Mouse (Mus musculus) midbrain, embryonic 16.5 days (tissue): ENCODE results near the gene Ghdc. TPM values are rescaled to one million over a fixed set of nuclear protein-coding genes. Genes with fewer than 3 reads are reported as not detected.

Source experiments
- ATAC-seq: fragments of 200-750 bp; cut with Nextera tagmentation; 2 replicates; pipeline ENCODE4 v1.8.0; 2017; ENCODE audit warnings: moderate TSS enrichment
- H3K27ac ChIP-seq: fragments of 300-500 bp; sonication (generic); 2 replicates; pipeline ENCODE4 v1.5.1; 2014; ENCODE audit warnings: mild to moderate bottlenecking, low read length, mixed read lengths
- H3K27me3 ChIP-seq: fragments of 300-500 bp; sonication (generic); 2 replicates; pipeline ENCODE4 v1.6.1; 2014; ENCODE audit warnings: low read depth, low read length, mixed read lengths; ENCODE audit not compliant: control insufficient read depth, insufficient read depth
- H3K36me3 ChIP-seq: fragments of 300-500 bp; sonication (generic); 2 replicates; pipeline ENCODE4 v1.6.1; 2014; ENCODE audit warnings: mild to moderate bottlenecking, low read length, moderate library complexity, mixed read lengths; ENCODE audit not compliant: control insufficient read depth, insufficient read depth
- H3K4me1 ChIP-seq: fragments of 300-500 bp; sonication (generic); 2 replicates; pipeline ENCODE4 v1.6.1; 2014; ENCODE audit warnings: mild to moderate bottlenecking, low read length, mixed read lengths; ENCODE audit not compliant: control insufficient read depth, insufficient read depth
- H3K4me2 ChIP-seq: fragments of 300-500 bp; sonication (generic); 2 replicates; pipeline ENCODE4 v1.6.1; 2014; ENCODE audit warnings: mild to moderate bottlenecking, low read length, mixed read lengths
- H3K4me3 ChIP-seq: fragments of 300-500 bp; sonication (generic); 2 replicates; pipeline ENCODE4 v1.5.1; 2014; ENCODE audit warnings: low read depth, mild to moderate bottlenecking, low read length, moderate library complexity, mixed read lengths
- H3K9ac ChIP-seq: fragments of 300-500 bp; sonication (generic); 2 replicates; pipeline ENCODE4 v1.6.1; 2014; ENCODE audit warnings: low read depth, low read length, mixed read lengths
- H3K9me3 ChIP-seq: fragments of 300-500 bp; sonication (generic); replicated peaks from 2 replicates; pipeline ENCODE4 v1.6.1; 2014; ENCODE audit warnings: mild to moderate bottlenecking, low read length, mixed read lengths; ENCODE audit not compliant: control insufficient read depth, poor library complexity, severe bottlenecking
- WGBS: fragments of 180-500 bp; shearing (Covaris S2); extraction: QIAGEN DNeasy Blood & Tissue Kit; methylation state at CpG from one replicate; pipeline ENCODE4 v1.1.7; 2014; 5-methylcytosine and 5-hydroxymethylcytosine counted together
- polyA plus RNA-seq: library from polyadenylated mRNA; unstranded; fragments of >200 nt; fragmentation: Nextera tagmentation; extraction: Ambion mirVana; gene quantifications from 2 replicates; pipeline ENCODE4 v1.2.1, GENCODE M21; 2015

Gene Ghdc
- polyA plus RNA-seq, 1 experiment from 2014 or later: 7.5 TPM

DNA sequence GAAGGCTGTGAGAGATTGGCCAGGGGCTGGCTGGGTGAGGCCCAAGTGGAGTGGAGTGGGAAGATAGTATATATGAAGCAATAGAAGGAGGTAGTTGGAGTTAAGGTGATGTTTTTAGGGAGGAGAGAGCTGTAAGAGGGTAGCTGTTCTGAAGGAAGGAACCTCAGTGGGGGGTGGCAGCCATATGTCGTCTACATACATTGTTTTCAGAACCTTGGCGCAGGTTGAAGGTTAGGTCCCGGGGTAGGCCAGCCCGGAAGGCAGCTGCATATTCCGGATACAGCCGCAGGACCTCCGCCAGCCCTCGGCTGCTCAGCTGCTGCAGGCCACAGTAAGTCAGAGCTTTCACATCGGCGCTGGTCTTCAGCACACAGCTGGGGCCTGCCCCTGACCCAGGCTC is 24.2 kb downstream of the Ghdc start:
- H3K4me2 ChIP-seq: no peak overlapping the region
- peaks cover 11% of the 10 kb centered on the region for H3K36me3 ChIP-seq
- no peak overlapping the region for H3K27ac ChIP-seq
- no peak for ATAC-seq
- no peaks in the 10 kb centered on the region for H3K4me1 ChIP-seq
- WGBS: 85% methylated on average over 10 of the region's 10 CpGs
- no peak overlapping the region for H3K4me3 ChIP-seq
- H3K9ac ChIP-seq: no peak overlapping the region
- no peaks in the 10 kb centered on the region for H3K9me3 ChIP-seq
- no peaks in the 10 kb centered on the region for H3K27me3 ChIP-seq

DNA sequence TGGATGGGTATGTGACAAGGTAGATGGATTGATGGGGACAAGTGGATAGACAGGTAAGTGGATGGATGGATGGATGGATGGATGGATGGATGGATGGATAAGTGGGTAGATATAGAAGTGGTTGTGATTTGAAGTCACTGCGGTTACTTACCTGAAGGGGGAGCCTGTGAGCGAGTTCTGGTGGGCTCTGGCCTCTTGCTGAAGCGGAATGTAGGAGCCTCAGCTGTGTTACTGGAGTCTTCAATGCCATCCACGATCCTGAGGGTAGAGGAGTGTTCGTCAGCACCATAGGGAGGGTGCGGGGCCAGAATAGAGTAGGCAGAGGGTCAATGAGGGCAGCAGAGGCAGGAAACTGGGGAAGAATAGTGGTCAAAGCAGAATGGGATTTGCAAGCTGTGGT is 25.7 kb downstream of the Ghdc start:
- Histone ChIP-seq H3K9ac (no peak overlapping the region), H3K27ac (no peak overlapping the region), H3K27me3 (no peaks in the 10 kb centered on the region), H3K4me3 (no peak overlapping the region), H3K9me3 (no peaks in the 10 kb centered on the region), H3K36me3 (peaks cover 13% of the 10 kb centered on the region; the same call in 1 of the 2 replicates), H3K4me1 (no peaks in the 10 kb centered on the region), H3K4me2 (no peak overlapping the region)
- 15% methylated on average over 6 of the region's 6 CpGs for WGBS
- ATAC-seq: 0 out of 2 replicates have a peak, but pooled peaks have one; percentile 52

DNA sequence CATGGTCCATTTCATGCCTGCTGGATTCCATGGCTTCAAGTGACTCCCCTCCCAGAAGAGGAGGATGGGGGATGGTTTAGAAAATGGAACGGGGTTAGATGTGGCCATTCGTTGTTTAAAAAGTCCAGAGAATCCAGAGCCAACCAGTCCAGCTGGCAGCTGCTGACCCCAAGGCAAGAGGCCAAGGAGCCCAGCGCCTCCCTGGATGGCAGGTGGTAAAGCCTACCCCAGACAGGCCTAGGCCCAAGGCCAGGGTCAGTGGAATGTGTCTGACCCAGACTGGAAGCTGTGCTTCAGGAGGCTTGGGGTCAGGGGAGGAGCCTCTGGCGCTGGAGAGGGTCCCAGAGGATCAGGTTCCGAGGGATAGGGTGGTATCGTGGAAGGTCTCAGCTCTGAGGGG is 29.4 kb downstream of the Ghdc start:
- H3K36me3 ChIP-seq: peaks cover 9% of the 10 kb centered on the region; the same call in 1 of the 2 replicates
- H3K9me3 ChIP-seq: no peaks in the 10 kb centered on the region
- H3K27ac ChIP-seq: no peak overlapping the region
- no peak overlapping the region for H3K4me3 ChIP-seq
- no peak overlapping the region for H3K4me2 ChIP-seq
- H3K9ac ChIP-seq: no peak overlapping the region
- H3K4me1 ChIP-seq: peaks cover 10% of the 10 kb centered on the region
- no peaks in the 10 kb centered on the region for H3K27me3 ChIP-seq
- ATAC-seq: no peak
- 72% methylated on average over 6 of the region's 6 CpGs for WGBS

DNA sequence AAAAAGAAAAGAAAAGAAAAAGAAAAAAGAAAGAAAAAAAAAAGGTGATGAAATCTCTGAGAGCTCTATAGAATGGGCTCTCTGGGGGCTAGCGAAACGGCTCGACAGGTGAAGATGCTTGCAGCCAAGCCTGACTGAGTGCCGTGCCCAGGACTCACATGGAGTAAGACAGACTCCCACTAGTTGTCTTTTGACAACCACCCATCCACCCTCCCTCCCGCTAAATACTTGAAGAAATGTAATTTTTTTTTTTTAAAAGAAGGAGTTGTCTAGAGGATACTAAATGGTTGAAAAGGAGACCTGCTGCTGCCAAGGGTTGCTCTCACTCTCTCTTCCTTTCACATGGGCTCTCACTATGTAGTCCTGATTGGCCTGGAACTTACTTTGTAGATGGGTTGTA is 32.0 kb downstream of the Ghdc start:
- Histone ChIP-seq H3K9ac (peak overlapping the region; percentile 64; the same call in 1 of the 2 replicates), H3K9me3 (no peaks in the 10 kb centered on the region), H3K4me1 (peaks cover 16% of the 10 kb centered on the region), H3K27ac (no peak overlapping the region), H3K27me3 (no peaks in the 10 kb centered on the region), H3K36me3 (peaks cover 5% of the 10 kb centered on the region; the same call in 1 of the 2 replicates), H3K4me2 (peak overlapping the region; percentile 84), H3K4me3 (peak overlapping the region; percentile 62)
- 14% methylated on average over 5 of the region's 5 CpGs for WGBS
- peak; percentile 13; the same call in 1 of the 2 replicates for ATAC-seq

DNA sequence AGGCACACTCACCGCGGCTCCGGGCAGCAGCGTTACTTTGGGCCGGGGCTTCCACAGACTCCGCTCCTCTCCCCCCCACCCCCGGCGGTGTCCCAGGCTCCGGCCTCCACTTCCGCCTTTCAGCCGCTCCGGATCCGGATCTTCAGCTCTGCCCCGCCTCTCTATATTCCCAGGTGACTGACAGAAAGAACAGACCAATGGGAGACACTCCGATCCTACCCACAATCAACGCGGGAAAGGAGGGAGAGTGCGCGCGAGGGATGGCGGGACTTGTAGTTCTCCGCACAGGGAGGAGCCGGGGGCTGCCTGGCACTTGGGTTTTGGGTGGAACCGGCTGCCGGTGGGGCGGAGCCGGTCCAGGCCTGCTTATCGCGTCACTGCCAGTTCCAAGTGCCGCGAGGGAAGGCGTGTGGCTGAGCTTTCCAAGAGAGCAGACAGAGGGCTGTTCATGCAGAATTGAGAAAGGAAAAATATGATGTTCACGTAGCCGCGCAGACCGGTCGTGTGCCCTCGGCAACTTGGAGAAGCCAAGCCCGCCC is 32.6 kb downstream of the Ghdc start, which contains the start of gene Rab5c:
Gene Rab5c, minus strand, starts transcription at position 150 of the 539 bp plus-strand sequence.
- H3K9ac ChIP-seq: peak within 1 kb of the TSS; percentile 78
- H3K4me2 ChIP-seq: peak within 1 kb of the TSS; percentile 84
- ATAC-seq: peak; percentile 99
- H3K4me1 ChIP-seq: peaks cover 16% of the 10 kb centered on the region
- H3K9me3 ChIP-seq: no peaks in the 10 kb centered on the region
- H3K27me3 ChIP-seq: no peaks in the 10 kb centered on the region
- H3K27ac ChIP-seq: peak within 1 kb of the TSS; percentile 85
- under 1% methylated on average over 39 of the region's 39 CpGs for WGBS
- peak within 1 kb of the TSS; percentile 62 for H3K4me3 ChIP-seq
- H3K36me3 ChIP-seq: peaks cover 5% of the 10 kb centered on the region; the same call in 1 of the 2 replicates

DNA sequence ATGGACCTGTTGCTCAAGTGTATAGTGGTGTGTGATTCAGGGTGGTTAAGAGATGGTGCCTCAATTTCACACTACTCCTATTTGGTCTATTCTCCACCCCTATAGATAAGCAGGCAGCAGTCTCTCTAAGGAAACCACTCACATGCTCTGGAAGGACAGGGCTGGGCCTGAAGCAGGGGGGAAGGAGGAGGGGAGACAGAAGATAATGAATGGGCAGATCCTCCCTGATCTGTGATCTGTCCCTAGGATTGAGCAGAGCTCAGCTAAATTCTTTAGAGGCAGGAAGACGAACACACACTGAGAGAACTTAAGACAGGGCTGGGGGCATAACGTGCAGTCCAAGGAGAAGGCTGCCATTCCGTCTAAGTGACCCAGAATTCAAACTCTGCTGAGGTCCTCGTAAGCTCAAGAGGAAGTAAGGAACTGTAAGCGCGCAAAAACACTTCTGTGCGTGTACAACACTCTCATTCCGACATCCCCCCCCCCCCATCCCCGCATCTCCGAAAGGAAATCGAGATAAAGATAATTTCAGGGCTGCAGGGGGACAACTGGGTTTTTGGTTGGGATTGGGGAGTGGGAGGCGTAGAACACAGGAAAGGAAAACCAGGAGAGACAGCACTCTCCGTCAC is 33.5 kb downstream of the Ghdc start:
- 1% methylated on average over 12 of the region's 13 CpGs for WGBS
- no peak for ATAC-seq
- H3K4me2 ChIP-seq: peak overlapping the region; percentile 84
- H3K27ac ChIP-seq: no peak overlapping the region
- H3K9ac ChIP-seq: peak overlapping the region; percentile 78
- peaks cover 5% of the 10 kb centered on the region; the same call in 1 of the 2 replicates for H3K36me3 ChIP-seq
- peaks cover 16% of the 10 kb centered on the region for H3K4me1 ChIP-seq
- peak overlapping the region; percentile 62 for H3K4me3 ChIP-seq
- no peaks in the 10 kb centered on the region for H3K9me3 ChIP-seq
- no peaks in the 10 kb centered on the region for H3K27me3 ChIP-seq

DNA sequence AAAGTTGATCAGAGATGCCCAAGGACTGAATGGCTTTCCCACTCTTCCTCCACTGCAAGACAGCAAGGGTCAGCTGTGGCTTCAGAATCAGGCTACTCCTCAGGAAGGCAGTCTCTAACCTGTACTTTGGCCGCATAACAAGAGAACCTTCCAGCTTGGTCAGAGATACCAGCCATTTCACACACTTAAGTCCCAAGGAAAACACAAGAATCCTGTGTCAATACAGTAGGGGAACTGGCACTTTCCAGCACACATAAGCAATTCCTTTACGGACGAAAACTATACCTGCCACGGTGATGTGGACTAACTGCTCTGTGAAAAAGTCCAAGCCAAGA is 34.0 kb downstream of the Ghdc start:
- peaks cover 5% of the 10 kb centered on the region; the same call in 1 of the 2 replicates for H3K36me3 ChIP-seq
- H3K9ac ChIP-seq: no peak overlapping the region
- H3K4me2 ChIP-seq: peak overlapping the region; percentile 84
- peaks cover 16% of the 10 kb centered on the region for H3K4me1 ChIP-seq
- H3K27ac ChIP-seq: no peak overlapping the region
- ATAC-seq: no peak
- peak overlapping the region; percentile 62 for H3K4me3 ChIP-seq
- 75% methylated on average over 4 of the region's 4 CpGs for WGBS
- H3K9me3 ChIP-seq: no peaks in the 10 kb centered on the region
- H3K27me3 ChIP-seq: no peaks in the 10 kb centered on the region

DNA sequence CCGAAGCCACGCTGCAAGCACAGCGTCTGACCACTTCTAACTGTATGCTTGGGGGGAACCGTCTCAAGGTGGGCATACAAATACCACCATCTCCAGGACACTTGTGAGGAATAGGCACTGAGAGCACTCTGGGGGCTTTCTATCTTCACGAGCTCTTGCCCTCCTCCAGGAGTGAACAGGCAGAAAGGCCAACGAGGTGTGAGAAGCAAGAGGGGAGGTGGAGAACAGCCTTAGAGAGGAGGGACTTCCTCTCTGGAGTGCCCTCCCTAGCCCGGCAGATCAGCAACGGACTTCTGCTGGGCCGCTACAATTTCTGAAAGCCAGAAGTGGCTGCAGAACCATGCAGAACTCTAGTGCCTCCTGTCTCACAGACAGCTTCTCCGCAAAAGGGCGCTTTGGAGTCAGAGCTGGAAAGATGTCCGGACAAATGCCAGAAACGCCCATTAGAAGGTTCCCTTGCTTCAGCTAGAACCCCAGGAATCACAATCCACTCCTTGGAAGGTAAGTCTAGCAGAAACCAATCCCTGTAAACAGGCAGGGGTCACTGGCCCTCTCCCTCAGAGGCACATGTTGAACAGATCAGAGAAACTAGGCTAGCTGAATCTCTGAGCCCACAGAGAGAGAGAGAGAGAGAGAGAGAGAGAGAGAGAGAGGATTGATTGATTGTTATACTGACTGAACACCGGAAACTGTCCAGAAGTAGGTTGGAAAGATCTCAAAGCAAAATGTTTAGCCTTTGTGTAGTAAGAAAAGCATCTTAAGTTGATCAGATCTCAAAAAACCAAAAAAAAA is 34.6 kb downstream of the Ghdc start:
- H3K4me3 ChIP-seq: no peak overlapping the region
- no peak for ATAC-seq
- H3K4me1 ChIP-seq: peaks cover 16% of the 10 kb centered on the region
- H3K27me3 ChIP-seq: no peaks in the 10 kb centered on the region
- H3K4me2 ChIP-seq: no peak overlapping the region
- 85% methylated on average over 14 of the region's 14 CpGs for WGBS
- no peak overlapping the region for H3K27ac ChIP-seq
- no peaks in the 10 kb centered on the region for H3K9me3 ChIP-seq
- no peak overlapping the region for H3K9ac ChIP-seq
- H3K36me3 ChIP-seq: peaks cover under 1% of the 10 kb centered on the region; the same call in 1 of the 2 replicates
